Mouse (Mus musculus) brain, embryonic 14.5 days (tissue): ENCODE measurements around the gene Polr2j.

Source experiments
- CTCF ChIP-seq: fragments of 200-500 bp; IDR thresholded peaks from 2 replicates; pipeline ENCODE4 v1.5.1; 2012; ENCODE audit warnings: inconsistent platforms, mild to moderate bottlenecking, moderate library complexity, borderline replicate concordance; ENCODE audit not compliant: insufficient read depth, insufficient read length; ENCODE audit errors: extremely low read depth
- POLR2A ChIP-seq: fragments of 200-500 bp; IDR thresholded peaks from 2 replicates; pipeline ENCODE4 v1.6.1; 2012; ENCODE audit warnings: mild to moderate bottlenecking, inconsistent platforms, borderline replicate concordance; ENCODE audit not compliant: poor library complexity, insufficient read depth, insufficient read length, severe bottlenecking; ENCODE audit errors: extremely low read depth

GRCm38 (mm10) chr5:136098536-136098935 lies 17.9 kb upstream of the Polr2j start:
- TF ChIP-seq POLR2A (no peak), CTCF (no peak)
